Mouse (Mus musculus) MEL (cell line): ENCODE results near the gene Atp2a2. TPM values are rescaled to one million over a fixed set of nuclear protein-coding genes. Genes with fewer than 3 reads are reported as not detected.

ENCODE experiments used
- DNase-seq: peaks from one replicate; pipeline ENCODE4 v3.0.0; 2011; ENCODE audit warnings: low read depth, low spot score
- H3K27ac ChIP-seq: 2 replicates; pipeline ENCODE4 v1.5.1; 2012; ENCODE audit warnings: low read depth, mild to moderate bottlenecking, control low read depth, low read length, moderate library complexity; ENCODE audit not compliant: control insufficient read depth
- H3K27me3 ChIP-seq, 2 experiments: fragments of 150-350 bp in 1 of 2; sonication (generic) in 1 of 2; 2 replicates each; pipeline ENCODE4 v1.6.1; 2012; ENCODE audit warnings: low read length in 2 of 2, mild to moderate bottlenecking in 2 of 2, improper control_type of control experiment in 1 of 2, moderate library complexity in 1 of 2; ENCODE audit not compliant: insufficient read depth in 2 of 2, control insufficient read depth in 1 of 2
- H3K36me3 ChIP-seq, 2 experiments: 2 replicates each; pipeline ENCODE4 v1.6.1; 2012 to 2014; ENCODE audit warnings: low read length in 2 of 2, improper control_type of control experiment in 1 of 2, inconsistent platforms in 1 of 2, mild to moderate bottlenecking in 1 of 2; ENCODE audit not compliant: insufficient read depth in 2 of 2, control insufficient read depth in 1 of 2
- H3K4me1 ChIP-seq, 2 experiments: fragments of 150-350 bp in 1 of 2; sonication (generic) in 1 of 2; 2 replicates each; pipeline ENCODE4 v1.6.1; 2012; ENCODE audit warnings: low read length in 2 of 2, improper control_type of control experiment in 1 of 2, mild to moderate bottlenecking in 1 of 2; ENCODE audit not compliant: insufficient read depth in 2 of 2, control insufficient read depth in 1 of 2
- H3K4me3 ChIP-seq, 2 experiments: fragments of 150-350 bp in 1 of 2; sonication (generic) in 1 of 2; 2 replicates each; pipeline ENCODE4 v1.5.1; 2012; ENCODE audit warnings: low read depth in 2 of 2, low read length in 2 of 2, mild to moderate bottlenecking in 2 of 2, moderate library complexity in 2 of 2, control low read depth in 1 of 2, improper control_type of control experiment in 1 of 2; ENCODE audit not compliant: control insufficient read depth in 1 of 2, insufficient read depth in 1 of 2
- H3K79me2 ChIP-seq: 2 replicates; pipeline ENCODE4 v1.6.1; 2012; ENCODE audit warnings: mild to moderate bottlenecking, low read length, moderate library complexity; ENCODE audit not compliant: control insufficient read depth, poor library complexity, insufficient read depth
- H3K9ac ChIP-seq: 2 replicates; pipeline ENCODE4 v1.6.1; 2012; ENCODE audit warnings: low read depth, mild to moderate bottlenecking, control low read depth, low read length, moderate library complexity; ENCODE audit not compliant: control insufficient read depth, poor library complexity, severe bottlenecking
- H3K9me3 ChIP-seq: fragments of 150-350 bp; sonication (generic); replicated peaks from 2 replicates; pipeline ENCODE4 v1.6.1; 2012; ENCODE audit warnings: mild to moderate bottlenecking, low read length, improper control_type of control experiment, moderate library complexity; ENCODE audit not compliant: insufficient read depth
- CHD2 ChIP-seq: IDR thresholded peaks from 2 replicates; pipeline ENCODE4 v1.6.1; 2011; ENCODE audit warnings: low read length, improper control_type of control experiment
- EP300 ChIP-seq, 2 experiments: IDR thresholded peaks; 2 replicates each; pipeline ENCODE4 v1.6.1; 2011; ENCODE audit warnings: improper control_type of control experiment in 2 of 2, low read length in 2 of 2, low read depth in 1 of 2, mild to moderate bottlenecking in 1 of 2
- GATA1 ChIP-seq: IDR thresholded peaks from 2 replicates; pipeline ENCODE4 v1.6.1; 2011; ENCODE audit warnings: low read depth, low read length, improper control_type of control experiment
- HCFC1 ChIP-seq: IDR thresholded peaks from 2 replicates; pipeline ENCODE4 v1.6.1; 2012; ENCODE audit warnings: low read depth, mild to moderate bottlenecking, inconsistent platforms, low read length, improper control_type of control experiment, moderate library complexity
- JUND ChIP-seq: IDR thresholded peaks from 2 replicates; pipeline ENCODE4 v1.6.1; 2011; ENCODE audit warnings: low read depth, mild to moderate bottlenecking, improper control_type of control experiment, low read length
- KAT2A ChIP-seq: conservative IDR thresholded peaks from 2 replicates; pipeline ENCODE4 v1.6.1; 2012; ENCODE audit warnings: low read depth, low read length, improper control_type of control experiment, inconsistent platforms
- MAFK ChIP-seq: IDR thresholded peaks from 2 replicates; pipeline ENCODE4 v1.6.1; 2011; ENCODE audit warnings: low read depth, mild to moderate bottlenecking, low read length, improper control_type of control experiment, borderline replicate concordance
- MAX ChIP-seq: IDR thresholded peaks from 2 replicates; pipeline ENCODE4 v1.6.1; 2011; ENCODE audit warnings: low read length, improper control_type of control experiment
- MEF2A ChIP-seq: IDR thresholded peaks from 2 replicates; pipeline ENCODE4 v1.6.1; 2014; ENCODE audit warnings: low read depth, mild to moderate bottlenecking, inconsistent platforms, low read length, improper control_type of control experiment; ENCODE audit not compliant: poor library complexity, insufficient replicate concordance, severe bottlenecking; ENCODE audit errors: extremely low read depth
- MYB ChIP-seq: IDR thresholded peaks from 2 replicates; pipeline ENCODE4 v1.6.1; 2011; ENCODE audit warnings: mild to moderate bottlenecking, low read depth, low read length, improper control_type of control experiment
- MYC ChIP-seq: IDR thresholded peaks from 2 replicates; pipeline ENCODE4 v1.6.1; 2011; ENCODE audit warnings: low read depth, mild to moderate bottlenecking, low read length, improper control_type of control experiment, moderate library complexity
- POLR2AphosphoS5 ChIP-seq: IDR thresholded peaks from 2 replicates; pipeline ENCODE4 v1.6.1; 2012; ENCODE audit warnings: low read depth, borderline replicate concordance, mild to moderate bottlenecking, inconsistent platforms, low read length, moderate library complexity, mixed read lengths
- SMC3 ChIP-seq: IDR thresholded peaks from 2 replicates; pipeline ENCODE4 v1.6.1; 2011; ENCODE audit warnings: low read depth, low read length, improper control_type of control experiment
- TCF12 ChIP-seq: IDR thresholded peaks from 2 replicates; pipeline ENCODE4 v1.6.1; 2014; ENCODE audit warnings: low read depth, mild to moderate bottlenecking, inconsistent platforms, low read length, improper control_type of control experiment, moderate library complexity
- USF1 ChIP-seq: IDR thresholded peaks from 2 replicates; pipeline ENCODE4 v1.6.1; 2014; ENCODE audit warnings: low read depth, mild to moderate bottlenecking, inconsistent platforms, low read length, improper control_type of control experiment, moderate library complexity
- ZC3H11A ChIP-seq: IDR thresholded peaks from 2 replicates; pipeline ENCODE4 v1.6.1; 2012; ENCODE audit warnings: low read depth, mild to moderate bottlenecking, inconsistent platforms, low read length, improper control_type of control experiment
- ZKSCAN1 ChIP-seq: IDR thresholded peaks from 2 replicates; pipeline ENCODE4 v1.6.1; 2012; ENCODE audit warnings: low read depth, mild to moderate bottlenecking, inconsistent platforms, low read length, improper control_type of control experiment, moderate library complexity
- ZNF384 ChIP-seq: IDR thresholded peaks from 2 replicates; pipeline ENCODE4 v1.6.1; 2012; ENCODE audit warnings: low read depth, mild to moderate bottlenecking, inconsistent platforms, low read length, improper control_type of control experiment
- polyA plus RNA-seq, 2 experiments: library from polyadenylated mRNA; stranded (reverse) in 1 of 2; unstranded in 1 of 2; fragments of >175 nt in 1 of 2; fragments of >200 nt in 1 of 2; gene quantifications; 2 replicates each; pipeline versions ENCODE4 v1.2.1 to v1.2.4; 2012; ENCODE audit warnings: low replicate concordance in 2 of 2, low read depth in 1 of 2; ENCODE audit not compliant: insufficient read length in 2 of 2, insufficient read depth in 1 of 2, missing spikeins in 1 of 2
- total RNA-seq: library from RNA; depleted of rRNA; stranded (reverse); fragments of 300-350 nt; gene quantifications from 2 replicates; pipeline ENCODE4 v1.2.3, GENCODE M21; 2012

Gene Atp2a2
- total and polyA plus RNA-seq, 3 experiments: 117 to 199 (median 176) TPM

DNA sequence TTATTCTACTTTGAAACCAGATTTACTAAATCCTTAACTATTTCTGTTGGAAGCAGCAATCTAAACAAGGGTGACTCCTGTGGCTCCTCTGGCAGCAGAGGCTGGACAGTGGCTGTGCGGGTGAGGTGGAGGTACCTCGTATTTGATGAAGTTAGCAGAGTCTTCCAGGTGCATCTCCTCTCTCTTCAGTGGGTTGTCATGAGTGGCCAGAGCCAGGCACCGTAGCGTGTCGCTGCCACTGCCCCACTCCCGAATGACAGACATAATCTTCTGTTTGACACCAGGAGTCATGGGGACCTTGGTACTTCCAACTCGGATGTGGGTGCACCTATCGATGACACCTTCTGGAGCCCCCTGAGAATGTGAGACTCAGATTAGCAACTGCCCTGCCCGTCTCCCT, 40.6 kb downstream of the Atp2a2 start:
- Histone ChIP-seq H3K4me3 (no peak overlapping the region), H3K4me1 (no peaks in the 10 kb centered on the region), H3K9me3 (no peaks in the 10 kb centered on the region), H3K9ac (no peak overlapping the region), H3K27me3 (no peaks in the 10 kb centered on the region), H3K27ac (no peak overlapping the region), H3K36me3 (peaks cover 0 to 49% of the 10 kb centered on the region in 2 experiments; a peak in 2 of 4 replicates), H3K79me2 (no peaks in the 10 kb centered on the region)
- TF ChIP-seq MAX (no peak), CHD2 (no peak), JUND (no peak), ZC3H11A (no peak), MAFK (no peak), ZNF384 (no peak), MYB (no peak), MYC (no peak), MEF2A (no peak), TCF12 (no peak), GATA1 (no peak), EP300 (IDR thresholded peaks at IDR 0.05; ENCODE audit: low read depth in 1 of 2, low read length in 2 of 2) (no peak), ZKSCAN1 (no peak), KAT2A (no peak)
- no peak for DNase-seq

DNA sequence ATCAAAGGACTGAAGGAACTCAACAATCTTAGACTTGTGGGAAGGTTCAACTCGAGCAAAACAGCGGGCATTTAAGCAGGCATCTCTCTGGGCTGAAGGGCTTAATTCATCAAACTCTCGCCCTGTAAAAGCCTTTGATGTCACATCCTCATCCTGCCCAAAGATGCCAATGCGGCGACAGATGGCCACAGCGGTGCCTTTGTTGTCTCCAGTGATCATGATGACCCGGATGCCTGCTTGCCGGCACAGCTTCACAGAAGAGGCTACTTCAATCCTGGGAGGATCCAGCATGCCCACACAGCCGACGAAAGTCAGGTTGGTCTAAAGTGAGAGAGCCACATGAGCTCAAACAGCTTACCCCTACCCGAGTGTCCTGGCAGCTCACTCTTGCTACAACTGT, 41.4 kb downstream of the Atp2a2 start:
- TF ChIP-seq USF1: no peak
- TF ChIP-seq ZNF384: no peak
- TF ChIP-seq MAX: no peak
- no peak for TF ChIP-seq POLR2AphosphoS5
- no peak for TF ChIP-seq HCFC1
- no peak for TF ChIP-seq TCF12
- TF ChIP-seq ZC3H11A: no peak
- no peak for TF ChIP-seq SMC3
- H3K36me3 ChIP-seq: peaks cover 0 to 49% of the 10 kb centered on the region in 2 experiments; a peak in 2 of 4 replicates
- H3K9me3 ChIP-seq: no peaks in the 10 kb centered on the region
- DNase-seq: no peak
- no peak overlapping the region for H3K4me3 ChIP-seq
- no peak overlapping the region for H3K9ac ChIP-seq
- no peak overlapping the region for H3K27ac ChIP-seq
- H3K27me3 ChIP-seq: no peaks in the 10 kb centered on the region
- no peaks in the 10 kb centered on the region for H3K4me1 ChIP-seq
- H3K79me2 ChIP-seq: no peaks in the 10 kb centered on the region
